Mouse (Mus musculus) right cerebral cortex, postnatal 25 days (tissue): ENCODE data around the gene Foxo1.

ENCODE experiments used
- DNase-seq: peaks from one replicate; pipeline ENCODE4 v3.0.0; 2022

Foxo1 gene

GRCm38 (mm10) chr3:52268737-52269513 lies 789 bp downstream of the Foxo1 start:
- peak; percentile 25 for DNase-seq

GRCm38 (mm10) chr3:52269514-52270351 lies 1.6 kb downstream of the Foxo1 start:
- DNase-seq = peak; percentile 38

- no peak for DNase-seq
Measured at GRCm38 (mm10) chr3:52270511-52270910, 2.4 kb downstream of the Foxo1 start.

- DNase-seq = no peak
Measured at GRCm38 (mm10) chr3:52271376-52271775, 3.2 kb downstream of the Foxo1 start.

- DNase-seq = no peak
Measured at GRCm38 (mm10) chr3:52272376-52272865, 4.3 kb downstream of the Foxo1 start.

GRCm38 (mm10) chr3:52274475-52274874 lies 6.3 kb downstream of the Foxo1 start:
- no peak for DNase-seq

GRCm38 (mm10) chr3:52275037-52275555 lies 7.0 kb downstream of the Foxo1 start:
- no peak for DNase-seq

GRCm38 (mm10) chr3:52280681-52281080 lies 12.5 kb downstream of the Foxo1 start:
- DNase-seq = no peak

GRCm38 (mm10) chr3:52281882-52282281 lies 13.7 kb downstream of the Foxo1 start:
- DNase-seq = no peak

GRCm38 (mm10) chr3:52282369-52282768 lies 14.2 kb downstream of the Foxo1 start:
- DNase-seq = no peak

- DNase-seq = no peak
Measured at GRCm38 (mm10) chr3:52283521-52283920, 15.4 kb downstream of the Foxo1 start.

GRCm38 (mm10) chr3:52290811-52291210 lies 22.7 kb downstream of the Foxo1 start:
- DNase-seq = no peak

GRCm38 (mm10) chr3:52292498-52292897 lies 24.4 kb downstream of the Foxo1 start:
- no peak for DNase-seq

- no peak for DNase-seq
Measured at GRCm38 (mm10) chr3:52293946-52294345, 25.8 kb downstream of the Foxo1 start.

GRCm38 (mm10) chr3:52295688-52296087 lies 27.6 kb downstream of the Foxo1 start:
- no peak for DNase-seq

GRCm38 (mm10) chr3:52296224-52296760 lies 28.2 kb downstream of the Foxo1 start:
- DNase-seq = no peak

GRCm38 (mm10) chr3:52297291-52298018 lies 29.3 kb downstream of the Foxo1 start:
- DNase-seq = no peak

- DNase-seq = no peak
Measured at GRCm38 (mm10) chr3:52298683-52299082, 30.5 kb downstream of the Foxo1 start.

- DNase-seq = no peak
Measured at GRCm38 (mm10) chr3:52299376-52299775, 31.2 kb downstream of the Foxo1 start.

GRCm38 (mm10) chr3:52300517-52300916 lies 32.4 kb downstream of the Foxo1 start:
- no peak for DNase-seq

- DNase-seq = no peak
Measured at GRCm38 (mm10) chr3:52303301-52303700, 35.2 kb downstream of the Foxo1 start.

- no peak for DNase-seq
Measured at GRCm38 (mm10) chr3:52308586-52309321, 40.6 kb downstream of the Foxo1 start.
